Mouse (Mus musculus) thymus, adult 18-20 months (tissue): Measurements from ENCODE around the gene Pigo.
"Not testable (repeated sequence)": the region's sequence is repeated elsewhere in the genome, so short reads cannot be mapped to it uniquely, and the experiment has no call there.

Experiments used
- DNase-seq, 2 experiments: peaks; one replicate each; pipeline ENCODE4 v3.0.0; 2022; ENCODE audit warnings: mixed read lengths in 2 of 2

Gene Pigo

DNA sequence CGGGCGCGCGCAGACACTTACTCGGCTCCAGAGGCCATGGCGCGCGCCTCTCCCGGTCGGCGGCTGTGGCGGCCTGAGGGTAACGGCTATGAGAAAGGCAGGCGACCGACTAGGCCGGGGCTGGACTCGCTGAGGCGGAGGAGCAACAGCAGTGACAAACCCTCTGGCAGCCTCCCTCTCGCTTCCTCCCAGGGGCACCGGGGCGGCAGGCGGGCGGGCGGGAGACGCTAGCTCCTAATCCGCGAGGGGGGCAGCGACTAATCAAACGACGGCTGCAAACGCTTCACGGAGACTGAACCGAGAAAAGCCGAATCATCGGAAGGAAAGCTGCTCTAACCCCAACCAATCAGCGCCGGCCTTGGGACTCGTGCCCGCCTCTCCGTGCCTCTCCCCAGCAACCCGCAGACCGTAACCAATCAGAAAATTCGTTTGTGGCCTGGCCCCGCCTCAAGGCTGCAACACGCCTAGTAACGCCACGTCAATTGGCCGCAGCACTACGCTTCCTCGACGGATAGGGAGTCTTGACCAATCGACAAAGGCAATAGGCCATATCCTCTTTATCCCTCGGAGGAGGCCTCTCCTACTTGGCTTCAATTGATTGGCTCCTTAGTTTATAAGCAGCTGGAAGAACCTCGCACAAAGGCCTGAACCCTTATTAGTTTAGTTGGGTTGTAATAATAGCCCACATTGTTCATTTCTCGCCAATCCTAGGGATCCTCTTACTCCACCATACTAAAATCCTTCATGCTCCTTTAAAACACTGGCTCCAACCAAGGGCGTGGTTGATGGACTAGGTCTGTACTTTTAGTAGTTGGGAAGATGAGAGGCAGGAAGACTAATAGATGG, 25.3 kb downstream of the Pigo start, which contains the start of gene Vcp:
Vcp (minus strand) TSS at position 367 of the 846 bp plus-strand sequence.
- DNase-seq = peak; percentile 98 to 99

DNA sequence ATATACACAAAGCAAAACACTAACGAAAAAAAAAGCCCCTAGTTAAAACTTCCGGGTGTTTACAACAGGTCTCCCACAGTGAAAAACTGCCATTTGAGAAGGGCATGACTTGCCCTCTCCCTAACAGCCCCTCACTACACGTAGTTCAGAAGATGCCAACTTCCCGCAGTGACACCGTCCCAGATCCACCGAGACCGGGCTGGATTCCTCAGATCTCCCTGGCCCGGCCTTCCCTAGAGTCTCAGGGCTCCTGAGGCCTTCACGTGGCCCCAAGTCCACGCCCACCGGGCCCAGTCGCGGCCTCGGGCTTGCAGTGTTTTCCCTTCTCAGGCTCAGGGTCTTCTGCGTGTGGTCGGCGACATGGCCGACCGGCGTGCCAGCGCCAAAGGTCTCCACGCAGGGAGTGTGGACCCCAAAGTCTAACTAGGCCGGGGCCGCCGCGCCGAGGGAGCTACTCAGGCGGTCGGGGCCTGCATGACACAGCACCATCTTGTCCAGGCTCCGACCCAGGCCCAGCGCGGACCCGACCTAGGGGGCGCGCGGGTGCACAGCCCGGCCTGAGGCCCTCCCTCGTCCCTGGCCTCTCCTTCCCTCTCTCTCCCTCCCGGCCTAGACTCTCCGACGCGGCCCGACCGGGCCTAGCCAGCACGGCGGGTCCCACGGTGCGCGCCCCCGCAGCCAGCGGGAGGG, 26.0 kb downstream of the Pigo start:
- peak; percentile 61 to 66 for DNase-seq

DNA sequence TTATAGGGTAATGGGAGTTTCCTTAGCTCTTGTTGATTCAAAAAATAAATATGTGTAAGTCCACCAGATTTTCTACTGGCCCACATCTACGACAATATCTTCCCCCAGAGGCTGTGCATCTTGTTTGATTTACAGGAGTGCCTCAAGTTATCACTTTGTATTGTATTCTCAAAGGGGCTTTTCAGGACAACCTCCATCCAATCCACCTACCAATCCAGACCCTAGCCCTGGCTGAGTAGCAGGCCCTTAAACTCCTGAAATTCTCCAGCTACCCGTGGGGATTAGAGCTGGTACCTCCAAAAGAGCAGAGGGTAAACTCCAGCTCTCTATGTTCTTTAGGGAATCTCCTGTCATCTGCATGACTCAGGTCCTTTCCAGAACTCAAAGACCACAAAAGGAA, 27.6 kb downstream of the Pigo start:
- DNase-seq = no peak

DNA sequence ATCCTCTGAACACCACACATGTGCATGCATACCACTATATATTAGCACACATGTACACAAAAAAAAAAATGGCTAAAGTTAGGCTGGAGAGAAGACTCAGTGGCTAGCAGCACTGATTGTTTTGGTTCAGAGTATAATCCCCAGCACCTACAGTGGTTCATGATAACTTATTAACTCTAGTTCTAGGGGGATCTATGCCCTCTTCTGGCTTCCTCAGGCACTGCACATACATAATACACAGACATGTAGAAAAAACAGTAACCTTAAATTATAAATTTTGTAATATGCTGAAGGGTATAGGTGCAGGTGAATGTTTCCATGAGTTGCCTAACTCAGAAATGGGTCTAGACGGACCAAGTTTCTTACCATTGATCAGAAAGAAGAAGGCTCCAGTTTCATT, 37.3 kb downstream of the Pigo start:
- DNase-seq = no peak

DNA sequence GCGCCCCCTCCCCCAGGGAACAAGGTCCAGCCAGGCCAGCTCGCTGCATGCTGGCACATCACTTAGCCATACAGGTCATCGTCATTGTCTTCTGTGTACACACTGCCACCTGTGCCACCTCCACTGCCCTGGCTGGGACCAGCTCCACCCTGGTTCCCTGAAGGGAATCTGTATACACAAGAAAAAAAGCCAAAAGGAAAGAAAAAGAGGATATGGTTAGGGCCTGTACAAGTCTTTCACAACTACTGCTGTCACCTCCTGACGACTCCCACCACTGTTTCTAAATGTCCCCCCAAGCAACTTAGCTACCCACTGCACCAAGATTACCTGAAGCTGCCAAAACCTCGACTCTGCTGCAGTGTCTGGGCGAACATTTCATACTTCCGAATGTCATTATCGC, 45.2 kb downstream of the Pigo start:
- DNase-seq = not testable (repeated sequence)

DNA sequence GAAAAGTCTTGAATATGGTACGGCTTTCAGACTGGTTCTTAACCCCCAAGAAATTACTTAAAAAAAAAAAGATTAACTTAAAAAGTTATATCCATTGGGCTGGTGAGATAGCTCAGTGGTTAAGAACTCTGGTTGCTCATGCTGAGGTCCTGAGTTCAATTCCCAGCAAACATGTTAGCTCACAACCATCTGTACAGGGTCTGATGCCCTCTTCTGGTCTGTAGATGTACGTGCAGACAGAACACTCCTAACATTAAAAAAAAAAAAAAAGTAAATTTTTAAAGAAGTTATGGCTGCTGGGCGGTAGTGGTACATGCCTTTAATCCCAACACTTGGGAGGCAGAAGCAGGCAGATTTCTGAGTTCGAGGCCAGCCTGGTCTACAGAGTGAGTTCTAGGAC, 47.6 kb downstream of the Pigo start:
- DNase-seq = no peak

DNA sequence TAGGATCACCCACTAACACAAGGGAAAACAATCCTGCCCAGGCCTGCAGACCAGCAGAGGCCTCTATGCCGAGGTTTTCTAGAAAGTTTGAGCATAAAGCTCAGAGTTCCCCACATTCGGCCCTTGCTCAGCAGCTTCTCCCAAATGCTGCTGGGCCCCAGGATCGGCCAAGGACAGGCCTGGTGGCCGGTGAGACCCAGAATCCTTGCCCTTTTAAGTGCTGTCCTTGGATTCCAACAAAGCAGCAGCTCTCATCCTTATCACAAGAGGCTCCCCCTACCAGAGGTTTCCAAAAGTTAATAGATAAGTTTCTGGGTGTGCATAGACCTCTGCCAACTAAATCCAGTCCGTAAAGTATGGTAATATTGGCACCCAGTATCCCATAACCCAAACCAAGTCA, 51.8 kb downstream of the Pigo start:
- DNase-seq = no peak

DNA sequence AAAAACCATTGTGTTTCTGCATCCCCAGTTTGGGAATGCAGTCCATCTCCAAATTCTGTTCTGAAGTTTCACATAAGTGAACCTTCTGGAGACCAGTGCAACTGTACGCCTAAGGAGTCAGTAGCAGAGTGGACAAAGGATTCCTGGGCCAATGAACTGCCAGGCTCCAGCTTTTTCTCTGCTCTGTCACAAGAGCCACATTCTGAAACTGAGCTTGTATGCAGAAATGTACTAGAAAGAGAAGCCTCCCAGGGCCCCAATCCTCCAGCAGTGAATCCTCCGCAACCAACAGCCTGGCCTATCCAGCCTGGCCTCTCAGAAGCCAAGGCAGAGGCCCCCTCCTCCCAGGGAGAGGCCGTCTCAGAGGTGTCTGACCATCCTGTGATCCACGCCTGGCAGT, 52.7 kb downstream of the Pigo start:
- no peak for DNase-seq

DNA sequence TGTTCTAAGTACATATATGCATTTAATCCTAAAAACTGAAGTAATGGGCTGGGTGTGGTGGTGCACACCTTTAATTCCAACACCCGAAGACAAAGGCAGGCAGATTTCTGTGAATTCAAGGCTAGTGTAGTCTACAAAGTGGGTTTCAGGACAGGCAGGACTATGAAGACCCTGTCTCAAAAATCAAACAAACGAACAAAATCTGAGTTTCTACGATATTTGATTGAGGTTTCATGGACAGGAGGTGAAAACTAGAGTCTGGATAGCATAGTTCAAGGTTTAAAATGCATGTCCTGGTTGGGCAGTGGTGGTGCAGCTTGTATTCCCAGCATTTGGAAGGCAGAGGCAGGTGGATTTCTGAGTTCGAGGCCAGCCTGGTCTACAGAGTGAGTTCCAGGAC, 56.3 kb downstream of the Pigo start, which contains the start of gene 1700022I11Rik:
1700022I11Rik (plus strand) TSS at position 301 of the 400 bp plus-strand sequence.
- DNase-seq = no peak
